31 mouse cellular contexts compared by ENCODE assay signal in genomic region chr4:125760326-125760725, GRCm38 (mm10).
"Had no signal": no experiment of that assay in that cellular context is flagged by ENCODE, and none has a peak within 500 bp of the region (broad histone marks: within the 10 kb centered on the region; RNA-seq: fewer than 3 reads in every experiment).

No protein-coding gene starts in this region.

- H3K27ac ChIP-seq: limb, embryonic 10.5 days; limb, embryonic 12.5 days; limb, embryonic 13.5 days; limb, embryonic 15.5 days; liver, embryonic 12.5 days; liver, embryonic 13.5 days; liver, embryonic 14.5 days; liver, embryonic 15.5 days; lung, embryonic 15.5 days; macrophage; midbrain, embryonic 10.5 days; midbrain, embryonic 12.5 days; midbrain, embryonic 13.5 days; midbrain, embryonic 15.5 days; neural tube, embryonic 12.5 days had no signal

- ATAC-seq: liver, embryonic 12.5 days; liver, postnatal 0 days; lung, postnatal 0 days; midbrain, embryonic 13.5 days; midbrain, embryonic 15.5 days; midbrain, embryonic 16.5 days had no signal

- H3K9ac ChIP-seq: limb, embryonic 12.5 days; limb, embryonic 13.5 days; limb, embryonic 15.5 days; liver, embryonic 12.5 days; liver, embryonic 13.5 days; liver, embryonic 14.5 days; liver, embryonic 15.5 days; liver, postnatal 0 days; lung, embryonic 14.5 days; lung, embryonic 15.5 days; midbrain, embryonic 12.5 days; midbrain, embryonic 13.5 days; midbrain, embryonic 15.5 days; neural tube, embryonic 12.5 days had no signal

- H3K27me3 ChIP-seq: limb, embryonic 15.5 days; liver, embryonic 12.5 days; liver, embryonic 13.5 days; liver, embryonic 15.5 days; lung, embryonic 15.5 days; megakaryocyte, embryonic 14.5 days; midbrain, embryonic 12.5 days; midbrain, embryonic 13.5 days; midbrain, embryonic 15.5 days; neural tube, embryonic 12.5 days had no signal

- H3K4me2 ChIP-seq: limb, embryonic 12.5 days; limb, embryonic 13.5 days; limb, embryonic 15.5 days; liver, embryonic 11.5 days; liver, embryonic 12.5 days; liver, embryonic 13.5 days; liver, embryonic 15.5 days; lung, embryonic 14.5 days; lung, embryonic 15.5 days; midbrain, embryonic 11.5 days; midbrain, embryonic 12.5 days; midbrain, embryonic 13.5 days; midbrain, embryonic 15.5 days; neural tube, embryonic 12.5 days had no signal

- H3K4me3 ChIP-seq: limb, embryonic 10.5 days; limb, embryonic 12.5 days; limb, embryonic 13.5 days; limb, embryonic 15.5 days; liver, embryonic 12.5 days; liver, embryonic 13.5 days; liver, embryonic 15.5 days; lung, embryonic 15.5 days; megakaryocyte, embryonic 14.5 days; midbrain, embryonic 10.5 days; midbrain, embryonic 12.5 days; midbrain, embryonic 13.5 days; midbrain, embryonic 15.5 days; myocyte; neural tube, embryonic 12.5 days had no signal

- H3K4me1 ChIP-seq: limb, embryonic 12.5 days; limb, embryonic 13.5 days; limb, embryonic 15.5 days; liver, embryonic 12.5 days; liver, embryonic 13.5 days; liver, embryonic 15.5 days; lung, embryonic 15.5 days; megakaryocyte, embryonic 14.5 days; midbrain, embryonic 12.5 days; midbrain, embryonic 15.5 days; neural tube, embryonic 12.5 days had no signal

- DNase-seq: left cerebral cortex, postnatal 4 days; liver; liver, embryonic 13.5 days; liver, postnatal 0 days; lung, adult 18-20 months; lung, adult 2 months; lung, embryonic 14.5 days; lung, postnatal 10 days; lung, postnatal 14 days; lung, postnatal 36 days; midbrain, embryonic 14.5 days had no signal

- H3K9me3 ChIP-seq: limb, embryonic 10.5 days; limb, embryonic 12.5 days; limb, embryonic 15.5 days; liver, embryonic 12.5 days; liver, embryonic 13.5 days; liver, embryonic 15.5 days; lung, embryonic 15.5 days; midbrain, embryonic 10.5 days; midbrain, embryonic 12.5 days; midbrain, embryonic 15.5 days; neural tube, embryonic 12.5 days had no signal

- H3K36me3 ChIP-seq: limb, embryonic 10.5 days; limb, embryonic 12.5 days; limb, embryonic 13.5 days; limb, embryonic 15.5 days; liver, embryonic 12.5 days; liver, embryonic 13.5 days; liver, embryonic 15.5 days; lung, embryonic 15.5 days; midbrain, embryonic 10.5 days; midbrain, embryonic 12.5 days; midbrain, embryonic 13.5 days; midbrain, embryonic 15.5 days; neural tube, embryonic 12.5 days had no signal
